Mouse (Mus musculus) inflammation-experienced regulatory T-cells, adult 16 weeks (primary cell): Measurements from ENCODE around the gene Ambn. TPM values are rescaled to one million over a fixed set of nuclear protein-coding genes. Genes with fewer than 3 reads are reported as not detected.

Source experiments
- polyA plus RNA-seq: library from polyadenylated mRNA; unstranded; fragments of 100-300 nt; shearing (Covaris generic); gene quantifications from one replicate; pipeline ENCODE4 v1.2.1, GENCODE M21; 2017

Gene Ambn
- polyA plus RNA-seq = not detected

GRCm38 (mm10) chr5:88455691-88456090, at the start of gene Ambn:
Gene Ambn (plus strand): TSS chr5:88455991.

GRCm38 (mm10) chr5:88487675-88488074, 31.9 kb downstream of the Ambn start, which contains the start of gene Enam:
Gene Enam (plus strand): TSS chr5:88487975.

Other genes starting within 250 kb of the Ambn start
- not detected for gene Gm7714, start 187.1 kb upstream of the Ambn start, polyA plus RNA-seq
- gene Prol1, start 138.7 kb upstream of the Ambn start, polyA plus RNA-seq = not detected
- not detected for gene Amtn, start 79.9 kb upstream of the Ambn start, polyA plus RNA-seq
- gene Enam, start 32.0 kb downstream of the Ambn start, polyA plus RNA-seq = not detected
- 11.6 TPM for gene Jchain, start 71.9 kb downstream of the Ambn start, polyA plus RNA-seq
- 120 TPM for gene Utp3, start 98.5 kb downstream of the Ambn start, polyA plus RNA-seq
- 1.2 TPM for gene Rufy3, start 109.0 kb downstream of the Ambn start, polyA plus RNA-seq
- gene Grsf1, start 220.2 kb downstream of the Ambn start, polyA plus RNA-seq = 2.4 TPM